Mouse (Mus musculus): Measurements from ENCODE around the gene Sema4a. TPM values are rescaled to one million over a fixed set of nuclear protein-coding genes. Genes with fewer than 3 reads are reported as not detected.

The Sema4a gene
- polyA plus RNA-seq, 1 experiment from 2014 or later = 32.6 TPM

DNA sequence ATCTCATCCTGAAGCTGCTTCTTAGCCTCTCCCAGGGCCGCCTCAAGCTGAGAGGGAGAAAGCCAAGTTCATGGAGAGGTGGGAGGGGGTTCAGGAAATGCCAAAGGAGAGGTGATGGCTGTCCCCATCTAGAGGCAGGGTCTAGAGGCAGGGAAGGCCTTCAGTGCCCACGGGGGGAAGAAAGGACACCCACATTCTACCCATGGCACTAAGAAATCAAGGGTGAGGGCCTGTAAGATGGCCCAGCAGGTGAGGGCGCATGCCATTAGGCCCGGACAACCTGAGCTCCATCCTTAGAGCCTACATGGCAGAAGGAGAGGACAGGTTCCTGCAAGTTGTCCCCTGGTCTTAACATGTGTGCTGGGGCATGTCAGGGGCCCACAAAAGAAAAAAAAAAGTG is 25.9 kb upstream of the Sema4a start:
- DNase-seq (ENCODE audit: low spot score) = no peak
- no peak for TF ChIP-seq CTCF (IDR thresholded peaks at IDR 0.05; ENCODE audit: low read depth)
- ATAC-seq (replicated peaks; ENCODE audit: low FRiP score, low read depth) = no peak

DNA sequence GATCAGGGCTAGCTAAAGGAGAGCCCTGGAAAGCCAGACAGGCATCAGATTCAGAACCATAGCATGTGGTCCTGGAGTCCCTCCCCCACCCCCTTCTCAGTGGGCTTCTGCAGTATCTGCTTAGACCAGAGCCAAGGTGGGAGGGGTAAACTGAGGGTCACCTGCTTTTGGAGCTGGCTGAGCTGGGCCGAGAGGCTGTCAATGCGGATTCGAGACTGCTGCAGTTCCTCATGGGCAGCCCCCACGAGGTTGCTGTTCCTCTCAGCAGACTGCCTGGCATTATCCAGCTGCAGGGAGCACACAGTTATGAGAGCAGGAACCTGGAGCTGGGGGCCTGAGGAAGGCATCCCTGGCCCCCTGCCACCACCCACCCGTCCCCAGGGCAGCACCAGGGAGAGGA is 25.1 kb upstream of the Sema4a start:
- no peak for TF ChIP-seq CTCF (IDR thresholded peaks at IDR 0.05; ENCODE audit: low read depth)
- Histone ChIP-seq H3K9ac (ENCODE audit: low read depth, low read length) (no peak overlapping the region), H3K27me3 (ENCODE audit: insufficient read depth, low read length) (no peaks in the 10 kb centered on the region), H3K4me3 (replicated peaks; ENCODE audit: low read depth, low read length) (no peak overlapping the region), H3K36me3 (ENCODE audit: insufficient read depth, low read length) (peaks cover 39% of the 10 kb centered on the region), H3K4me2 (ENCODE audit: low read length) (no peak overlapping the region), H3K27ac (no peak overlapping the region), H3K4me1 (replicated peaks; ENCODE audit: insufficient read depth, low read length) (peaks cover 21% of the 10 kb centered on the region), H3K9me3 (replicated peaks; ENCODE audit: low read length) (no peaks in the 10 kb centered on the region)
- DNase-seq (ENCODE audit: low spot score) (no peak), ATAC-seq (replicated peaks; ENCODE audit: low FRiP score, low read depth) (no peak)
- 81% methylated on average over 5 of the region's 5 CpGs for WGBS

More for the DNA sequence above, 25.9 kb upstream of the Sema4a start:
- H3K4me3 ChIP-seq (replicated peaks; ENCODE audit: low read depth, low read length) = no peak overlapping the region
- peaks cover 21% of the 10 kb centered on the region for H3K4me1 ChIP-seq (replicated peaks; ENCODE audit: insufficient read depth, low read length)
- no peaks in the 10 kb centered on the region for H3K27me3 ChIP-seq (ENCODE audit: insufficient read depth, low read length)
- peaks cover 38% of the 10 kb centered on the region for H3K36me3 ChIP-seq (ENCODE audit: insufficient read depth, low read length)
- no peak overlapping the region for H3K9ac ChIP-seq (ENCODE audit: low read depth, low read length)
- no peaks in the 10 kb centered on the region for H3K9me3 ChIP-seq (replicated peaks; ENCODE audit: low read length)
- H3K27ac ChIP-seq = no peak overlapping the region
- WGBS = 81% methylated on average over 4 of the region's 4 CpGs
- no peak overlapping the region for H3K4me2 ChIP-seq (ENCODE audit: low read length)

- H3K4me3 ChIP-seq (replicated peaks; ENCODE audit: low read depth, low read length) = no peak overlapping the region
- 31% methylated on average over 39 of the region's 39 CpGs for WGBS
- peaks cover 11% of the 10 kb centered on the region for H3K4me1 ChIP-seq (replicated peaks; ENCODE audit: insufficient read depth, low read length)
- 0 out of 2 replicates have a peak, but pooled peaks have one; percentile 18 for ATAC-seq (replicated peaks; ENCODE audit: low FRiP score, low read depth)
- H3K9me3 ChIP-seq (replicated peaks; ENCODE audit: low read length) = no peaks in the 10 kb centered on the region
- peak; percentile 46 for DNase-seq (ENCODE audit: low spot score)
- H3K9ac ChIP-seq (ENCODE audit: low read depth, low read length) = no peak overlapping the region
- H3K27ac ChIP-seq = no peak overlapping the region
- no peak for TF ChIP-seq CTCF (IDR thresholded peaks at IDR 0.05; ENCODE audit: low read depth)
- peak overlapping the region; percentile 38; the same call in 1 of the 2 replicates for H3K4me2 ChIP-seq (ENCODE audit: low read length)
- H3K27me3 ChIP-seq (ENCODE audit: insufficient read depth, low read length) = no peaks in the 10 kb centered on the region
- H3K36me3 ChIP-seq (ENCODE audit: insufficient read depth, low read length) = peaks cover 39% of the 10 kb centered on the region
These were observed 23.8 kb upstream of the Sema4a start for GRCm38 (mm10) chr3:88484597-88485316.

DNA sequence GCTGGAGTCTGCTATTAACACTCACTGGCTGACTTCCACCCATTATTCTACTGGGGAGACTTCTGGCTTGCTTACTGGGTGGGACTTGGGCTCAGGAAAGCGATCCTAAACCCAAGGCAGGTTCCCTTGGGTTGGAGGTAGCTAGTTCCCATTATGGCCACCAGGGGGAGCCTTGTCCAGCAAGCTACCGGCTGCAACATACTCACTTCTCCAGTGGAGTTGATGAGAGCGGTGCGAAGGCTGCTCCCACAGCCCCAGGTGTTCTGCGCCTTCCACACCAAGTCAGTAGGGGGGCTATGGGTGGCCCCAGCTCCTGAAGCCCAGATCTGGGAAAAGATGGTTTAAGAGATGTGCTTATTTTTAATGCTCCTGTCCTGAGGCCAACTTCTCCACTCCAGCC is 22.6 kb upstream of the Sema4a start:
- Histone ChIP-seq H3K9ac (ENCODE audit: low read depth, low read length) (no peak overlapping the region), H3K9me3 (replicated peaks; ENCODE audit: low read length) (no peaks in the 10 kb centered on the region), H3K4me1 (replicated peaks; ENCODE audit: insufficient read depth, low read length) (peaks cover 3% of the 10 kb centered on the region), H3K27me3 (ENCODE audit: insufficient read depth, low read length) (no peaks in the 10 kb centered on the region), H3K36me3 (ENCODE audit: insufficient read depth, low read length) (peaks cover 39% of the 10 kb centered on the region), H3K27ac (no peak overlapping the region), H3K4me2 (ENCODE audit: low read length) (no peak overlapping the region), H3K4me3 (replicated peaks; ENCODE audit: low read depth, low read length) (no peak overlapping the region)
- DNase-seq (ENCODE audit: low spot score) (peak; percentile 83), ATAC-seq (replicated peaks; ENCODE audit: low FRiP score, low read depth) (0 out of 2 replicates have a peak, but pooled peaks have one; percentile 30)
- TF ChIP-seq CTCF (IDR thresholded peaks at IDR 0.05; ENCODE audit: low read depth) = peak; percentile 95
- 7% methylated on average over 5 of the region's 5 CpGs for WGBS

DNA sequence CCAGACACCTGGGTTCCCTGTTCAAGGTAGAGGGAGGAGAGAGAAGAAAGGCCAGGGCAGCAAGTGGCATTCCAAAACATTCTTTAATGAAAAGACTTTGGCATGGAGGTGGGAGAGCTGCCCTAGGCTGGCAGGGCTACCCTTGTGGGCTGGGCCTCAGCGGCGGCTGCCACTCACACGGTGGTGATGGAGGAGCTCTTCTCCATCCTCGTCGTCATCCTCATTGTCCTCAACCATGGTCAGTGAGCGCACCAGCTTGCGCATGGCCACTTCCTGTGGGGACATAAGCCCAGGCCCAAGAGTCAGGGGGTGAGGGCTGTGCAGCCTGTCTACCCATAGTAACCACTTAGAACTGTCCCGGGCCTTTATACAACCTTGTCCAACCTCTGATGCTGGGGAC is 22.2 kb upstream of the Sema4a start:
- no peak overlapping the region for H3K4me2 ChIP-seq (ENCODE audit: low read length)
- TF ChIP-seq CTCF (IDR thresholded peaks at IDR 0.05; ENCODE audit: low read depth) = no peak
- H3K27me3 ChIP-seq (ENCODE audit: insufficient read depth, low read length) = no peaks in the 10 kb centered on the region
- H3K27ac ChIP-seq = no peak overlapping the region
- no peaks in the 10 kb centered on the region for H3K9me3 ChIP-seq (replicated peaks; ENCODE audit: low read length)
- no peak overlapping the region for H3K4me3 ChIP-seq (replicated peaks; ENCODE audit: low read depth, low read length)
- WGBS = 69% methylated on average over 8 of the region's 8 CpGs
- ATAC-seq (replicated peaks; ENCODE audit: low FRiP score, low read depth) (no peak), DNase-seq (ENCODE audit: low spot score) (no peak)
- peaks cover 39% of the 10 kb centered on the region for H3K36me3 ChIP-seq (ENCODE audit: insufficient read depth, low read length)
- H3K9ac ChIP-seq (ENCODE audit: low read depth, low read length) = no peak overlapping the region
- no peaks in the 10 kb centered on the region for H3K4me1 ChIP-seq (replicated peaks; ENCODE audit: insufficient read depth, low read length)

DNA sequence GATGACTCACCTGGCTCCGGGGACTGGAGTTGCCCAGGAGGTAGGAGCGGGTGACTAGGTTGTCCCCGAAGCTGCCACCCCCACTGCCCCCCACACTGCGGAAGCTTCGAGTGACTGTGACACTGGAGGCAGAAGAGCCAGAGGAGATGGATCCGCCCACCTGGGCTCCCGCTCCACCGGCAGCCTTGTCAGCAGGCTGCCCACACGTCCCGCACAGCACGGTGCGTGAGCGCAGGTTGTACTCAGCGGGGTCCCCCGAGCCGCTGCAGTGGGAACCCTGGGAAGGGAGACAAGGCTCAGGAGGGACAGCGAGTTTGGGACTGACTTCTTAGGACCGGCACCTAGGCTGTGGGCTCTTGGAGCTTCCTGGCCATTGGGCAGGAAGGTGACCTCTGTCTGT is 21.4 kb upstream of the Sema4a start:
- no peak for DNase-seq (ENCODE audit: low spot score)
- H3K27ac ChIP-seq = no peak overlapping the region
- no peaks in the 10 kb centered on the region for H3K9me3 ChIP-seq (replicated peaks; ENCODE audit: low read length)
- 0 out of 2 replicates have a peak, but pooled peaks have one; percentile 29 for ATAC-seq (replicated peaks; ENCODE audit: low FRiP score, low read depth)
- peaks cover 36% of the 10 kb centered on the region for H3K36me3 ChIP-seq (ENCODE audit: insufficient read depth, low read length)
- H3K27me3 ChIP-seq (ENCODE audit: insufficient read depth, low read length) = no peaks in the 10 kb centered on the region
- H3K9ac ChIP-seq (ENCODE audit: low read depth, low read length) = no peak overlapping the region
- no peaks in the 10 kb centered on the region for H3K4me1 ChIP-seq (replicated peaks; ENCODE audit: insufficient read depth, low read length)
- TF ChIP-seq CTCF (IDR thresholded peaks at IDR 0.05; ENCODE audit: low read depth) = no peak
- no peak overlapping the region for H3K4me3 ChIP-seq (replicated peaks; ENCODE audit: low read depth, low read length)
- 40% methylated on average over 18 of the region's 18 CpGs for WGBS
- no peak overlapping the region for H3K4me2 ChIP-seq (ENCODE audit: low read length)

Data from kidney, postnatal 0 days (tissue).